Mouse (Mus musculus): ENCODE measurements at regions not wholly inside any gene's neighbourhood (a gene's known extent, or its start where the extent isn't known, plus 50 kb on each side); places are given as distances from the start of the nearest gene placed in this dataset.

DNA sequence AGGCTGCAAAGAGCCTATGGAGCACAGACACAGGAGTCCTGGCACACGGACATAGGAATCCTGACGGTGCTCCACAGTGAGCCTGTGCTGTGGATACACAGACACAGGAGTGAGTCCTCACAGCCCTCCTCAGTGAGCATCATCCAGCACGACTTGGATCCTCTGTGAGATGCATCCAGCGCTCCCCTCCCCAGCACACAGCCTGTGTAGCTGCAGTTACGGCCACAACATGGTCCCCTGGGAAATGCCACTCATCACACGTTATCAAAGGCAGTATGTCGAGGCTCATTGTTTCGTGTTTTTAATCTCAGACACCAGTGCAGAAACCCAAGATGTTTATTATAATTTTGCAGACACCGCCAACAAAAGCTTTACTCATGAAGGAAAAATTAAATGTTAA is 87.1 kb upstream of the Topaz1 start:
- Histone ChIP-seq H3K9ac (ENCODE audit: insufficient read depth, low read depth, low read length, poor library complexity, severe bottlenecking) (no peak overlapping the region), H3K36me3 (ENCODE audit: control insufficient read depth, insufficient read depth, low read length, poor library complexity, severe bottlenecking) (no peaks in the 10 kb centered on the region), H3K4me1 (ENCODE audit: control insufficient read depth in 2 of 2, insufficient read depth in 2 of 2, low read length in 2 of 2, poor library complexity in 1 of 2) (no peaks in the 10 kb centered on the region), H3K4me3 (ENCODE audit: insufficient read depth in 1 of 2, low read depth in 1 of 2, low read length in 2 of 2, poor library complexity in 1 of 2, severe bottlenecking in 1 of 2) (no peak overlapping the region), H3K27ac (ENCODE audit: insufficient read depth, low read depth, low read length, poor library complexity, severe bottlenecking) (no peak overlapping the region), H3K9me3 (ENCODE audit: control insufficient read depth, insufficient read depth, low read depth, low read length) (no peaks in the 10 kb centered on the region)
- no peak for DNase-seq (ENCODE audit: low read depth, low spot score)
- TF ChIP-seq CHD2 (IDR thresholded peaks at IDR 0.05; ENCODE audit: low read depth, low read length) (no peak), ZC3H11A (IDR thresholded peaks at IDR 0.05; ENCODE audit: borderline replicate concordance, low read depth, low read length) (no peak), MAFK (IDR thresholded peaks at IDR 0.05; ENCODE audit: insufficient read depth, low read depth, low read length) (no peak), HCFC1 (IDR thresholded peaks at IDR 0.05; ENCODE audit: borderline replicate concordance, insufficient read depth, low read length) (no peak), ZNF384 (IDR thresholded peaks at IDR 0.05; ENCODE audit: low read depth, low read length) (no peak)
- in situ Hi-C loops (cut with MboI; ENCODE audit: low sequenced_read_pairs in 2 of 2, unreplicated experiment in 2 of 2): no loop called here

DNA sequence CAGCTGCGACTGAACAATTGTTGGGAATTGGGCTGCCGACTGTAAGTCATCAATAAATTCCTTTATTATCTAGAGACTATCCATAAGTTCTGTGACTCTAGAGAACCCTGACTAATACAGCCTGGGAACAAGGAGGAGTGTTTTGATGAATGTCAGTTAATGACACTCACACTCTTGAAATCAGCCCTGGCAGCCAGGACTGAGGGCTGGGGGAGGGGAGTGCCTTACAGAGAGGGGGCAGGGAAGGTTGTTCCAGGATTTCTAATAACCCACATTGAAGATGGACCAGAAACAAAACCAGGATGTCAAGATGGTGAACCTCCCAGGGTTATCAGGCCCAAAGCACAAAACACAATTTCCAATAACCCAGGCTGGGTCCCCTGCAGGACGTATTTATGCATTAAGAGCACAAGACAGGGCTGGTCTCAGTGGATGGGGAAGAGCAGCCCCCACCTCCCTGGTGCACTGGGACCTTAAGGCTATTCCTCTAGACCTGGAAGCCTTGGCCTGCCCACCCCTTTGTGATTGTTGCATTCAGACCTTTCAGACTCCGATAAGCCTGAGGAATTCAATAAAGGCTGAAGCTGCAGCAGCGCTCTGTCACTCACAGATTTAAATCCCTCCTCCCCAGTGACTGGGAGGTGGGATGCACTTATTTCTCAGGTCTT is 80.0 kb upstream of the Topaz1 start:
- Histone ChIP-seq H3K4me3 (ENCODE audit: insufficient read depth in 1 of 2, low read depth in 1 of 2, low read length in 2 of 2, poor library complexity in 1 of 2, severe bottlenecking in 1 of 2) (no peak overlapping the region), H3K4me1 (ENCODE audit: control insufficient read depth in 2 of 2, insufficient read depth in 2 of 2, low read length in 2 of 2, poor library complexity in 1 of 2) (no peaks in the 10 kb centered on the region), H3K9me3 (ENCODE audit: control insufficient read depth, insufficient read depth, low read depth, low read length) (no peaks in the 10 kb centered on the region), H3K27ac (ENCODE audit: insufficient read depth, low read depth, low read length, poor library complexity, severe bottlenecking) (no peak overlapping the region), H3K9ac (ENCODE audit: insufficient read depth, low read depth, low read length, poor library complexity, severe bottlenecking) (no peak overlapping the region), H3K36me3 (ENCODE audit: control insufficient read depth, insufficient read depth, low read length, poor library complexity, severe bottlenecking) (no peaks in the 10 kb centered on the region)
- no peak for DNase-seq (ENCODE audit: low read depth, low spot score)
- TF ChIP-seq ZC3H11A (IDR thresholded peaks at IDR 0.05; ENCODE audit: borderline replicate concordance, low read depth, low read length) (no peak), MAFK (IDR thresholded peaks at IDR 0.05; ENCODE audit: insufficient read depth, low read depth, low read length) (no peak), CHD2 (IDR thresholded peaks at IDR 0.05; ENCODE audit: low read depth, low read length) (no peak), HCFC1 (IDR thresholded peaks at IDR 0.05; ENCODE audit: borderline replicate concordance, insufficient read depth, low read length) (no peak), ZNF384 (IDR thresholded peaks at IDR 0.05; ENCODE audit: low read depth, low read length) (no peak)
- in situ Hi-C loops (cut with MboI; ENCODE audit: low sequenced_read_pairs in 2 of 2, unreplicated experiment in 2 of 2): no loop called here

DNA sequence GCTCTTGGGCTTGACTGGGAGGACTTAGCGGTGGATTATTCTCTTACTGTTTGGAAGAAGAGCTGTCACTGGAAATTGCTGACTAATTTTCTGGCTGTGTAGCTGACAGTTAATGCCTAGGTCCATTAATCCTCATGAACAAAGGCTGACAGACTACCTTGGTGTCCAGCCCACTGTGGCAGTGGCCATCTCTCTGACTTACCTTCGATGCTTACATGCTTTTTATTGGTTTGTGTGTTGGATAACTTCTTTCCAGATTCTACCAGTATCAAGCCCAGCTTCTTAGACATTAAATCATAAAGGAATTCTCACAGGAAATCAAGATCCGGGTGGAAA is 79.5 kb upstream of the Topaz1 start:
- no peaks in the 10 kb centered on the region for H3K4me1 ChIP-seq (ENCODE audit: control insufficient read depth in 2 of 2, insufficient read depth in 2 of 2, low read length in 2 of 2, poor library complexity in 1 of 2)
- DNase-seq (ENCODE audit: low read depth, low spot score): no peak
- no peak overlapping the region for H3K9ac ChIP-seq (ENCODE audit: insufficient read depth, low read depth, low read length, poor library complexity, severe bottlenecking)
- H3K4me3 ChIP-seq (ENCODE audit: insufficient read depth in 1 of 2, low read depth in 1 of 2, low read length in 2 of 2, poor library complexity in 1 of 2, severe bottlenecking in 1 of 2): no peak overlapping the region
- H3K9me3 ChIP-seq (ENCODE audit: control insufficient read depth, insufficient read depth, low read depth, low read length): no peaks in the 10 kb centered on the region
- H3K36me3 ChIP-seq (ENCODE audit: control insufficient read depth, insufficient read depth, low read length, poor library complexity, severe bottlenecking): no peaks in the 10 kb centered on the region
- TF ChIP-seq ZNF384 (IDR thresholded peaks at IDR 0.05; ENCODE audit: low read depth, low read length) (no peak), CHD2 (IDR thresholded peaks at IDR 0.05; ENCODE audit: low read depth, low read length) (no peak), MAFK (IDR thresholded peaks at IDR 0.05; ENCODE audit: insufficient read depth, low read depth, low read length) (no peak), ZC3H11A (IDR thresholded peaks at IDR 0.05; ENCODE audit: borderline replicate concordance, low read depth, low read length) (no peak)
- no peak overlapping the region for H3K27ac ChIP-seq (ENCODE audit: insufficient read depth, low read depth, low read length, poor library complexity, severe bottlenecking)
- in situ Hi-C loops (cut with MboI; ENCODE audit: low sequenced_read_pairs in 2 of 2, unreplicated experiment in 2 of 2): no loop called here

DNA sequence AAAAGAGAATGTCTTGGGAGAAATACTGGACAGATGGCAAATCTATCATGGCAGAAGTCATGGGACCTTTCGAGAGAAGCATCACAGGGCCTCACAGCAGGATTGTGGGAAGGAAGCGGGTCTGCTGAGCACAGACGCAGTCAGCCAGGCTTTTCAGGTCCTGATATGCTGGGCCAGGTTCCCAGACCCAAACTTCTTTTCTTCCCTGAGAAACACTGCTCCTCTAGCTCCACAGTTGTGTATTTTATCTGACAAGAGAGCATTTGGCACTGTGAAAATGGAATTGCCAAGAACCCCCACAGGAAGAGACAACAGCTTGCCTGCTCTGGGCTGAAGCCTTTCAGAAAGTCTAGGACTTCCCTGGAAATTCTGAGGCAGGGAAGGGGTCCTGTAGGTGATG is 73.4 kb upstream of the Topaz1 start:
- Histone ChIP-seq H3K4me3 (ENCODE audit: insufficient read depth in 1 of 2, low read depth in 1 of 2, low read length in 2 of 2, poor library complexity in 1 of 2, severe bottlenecking in 1 of 2) (no peak overlapping the region), H3K9me3 (ENCODE audit: control insufficient read depth, insufficient read depth, low read depth, low read length) (no peaks in the 10 kb centered on the region), H3K4me1 (ENCODE audit: control insufficient read depth in 2 of 2, insufficient read depth in 2 of 2, low read length in 2 of 2, poor library complexity in 1 of 2) (no peaks in the 10 kb centered on the region), H3K27ac (ENCODE audit: insufficient read depth, low read depth, low read length, poor library complexity, severe bottlenecking) (no peak overlapping the region), H3K9ac (ENCODE audit: insufficient read depth, low read depth, low read length, poor library complexity, severe bottlenecking) (no peak overlapping the region), H3K36me3 (ENCODE audit: control insufficient read depth, insufficient read depth, low read length, poor library complexity, severe bottlenecking) (no peaks in the 10 kb centered on the region)
- TF ChIP-seq ZNF384 (IDR thresholded peaks at IDR 0.05; ENCODE audit: low read depth, low read length): no peak
- TF ChIP-seq MAFK (IDR thresholded peaks at IDR 0.05; ENCODE audit: insufficient read depth, low read depth, low read length): no peak
- no peak for TF ChIP-seq HCFC1 (IDR thresholded peaks at IDR 0.05; ENCODE audit: borderline replicate concordance, insufficient read depth, low read length)
- no peak for TF ChIP-seq CHD2 (IDR thresholded peaks at IDR 0.05; ENCODE audit: low read depth, low read length)
- in situ Hi-C loops (cut with MboI; ENCODE audit: low sequenced_read_pairs in 2 of 2, unreplicated experiment in 2 of 2): no loop called here
- no peak for DNase-seq (ENCODE audit: low read depth, low spot score)

Measured in ES-E14 (cell line).